Mouse (Mus musculus) midbrain, embryonic 13.5 days (tissue): ENCODE results near the gene Nudcd2. TPM values are rescaled to one million over a fixed set of nuclear protein-coding genes. Genes with fewer than 3 reads are reported as not detected.

ENCODE experiments used
- ATAC-seq: fragments of 200-750 bp; cut with Nextera tagmentation; 2 replicates; pipeline ENCODE4 v1.8.0; 2017; ENCODE audit warnings: mild to moderate bottlenecking, moderate TSS enrichment, moderate library complexity
- H3K27ac ChIP-seq: fragments of 300-500 bp; sonication (generic); 2 replicates; pipeline ENCODE4 v1.5.1; 2015; ENCODE audit warnings: inconsistent platforms, mild to moderate bottlenecking, moderate library complexity
- H3K27me3 ChIP-seq: fragments of 300-500 bp; sonication (generic); 2 replicates; pipeline ENCODE4 v1.6.1; 2015; ENCODE audit warnings: mild to moderate bottlenecking, inconsistent platforms
- H3K36me3 ChIP-seq: fragments of 300-500 bp; sonication (generic); 2 replicates; pipeline ENCODE4 v1.6.1; 2015; ENCODE audit warnings: mild to moderate bottlenecking, inconsistent platforms
- H3K4me1 ChIP-seq: fragments of 300-500 bp; sonication (generic); replicated peaks from 2 replicates; pipeline ENCODE4 v1.6.1; 2015; ENCODE audit warnings: inconsistent platforms
- H3K4me2 ChIP-seq: fragments of 300-500 bp; sonication (generic); replicated peaks from 2 replicates; pipeline ENCODE4 v1.6.1; 2015; ENCODE audit warnings: moderate library complexity, mild to moderate bottlenecking, inconsistent platforms
- H3K4me3 ChIP-seq: fragments of 300-500 bp; sonication (generic); replicated peaks from 2 replicates; pipeline ENCODE4 v1.5.1; 2015; ENCODE audit warnings: mild to moderate bottlenecking, inconsistent platforms
- H3K9ac ChIP-seq: fragments of 300-500 bp; sonication (generic); replicated peaks from 2 replicates; pipeline ENCODE4 v1.6.1; 2015; ENCODE audit warnings: mild to moderate bottlenecking, inconsistent platforms
- H3K9me3 ChIP-seq: fragments of 300-500 bp; sonication (generic); 2 replicates; pipeline ENCODE4 v1.6.1; 2016; ENCODE audit warnings: mild to moderate bottlenecking, inconsistent platforms
- WGBS: fragments of 180-500 bp; shearing (Covaris S2); methylation state at CpG from one replicate; pipeline ENCODE4 v1.1.7; 2015; 5-methylcytosine and 5-hydroxymethylcytosine counted together
- polyA plus RNA-seq: library from polyadenylated mRNA; unstranded; fragments of >200 nt; fragmentation: Nextera tagmentation; extraction: Ambion mirVana; gene quantifications from 2 replicates; pipeline ENCODE4 v1.2.1, GENCODE M21; 2015

Gene Nudcd2
- polyA plus RNA-seq, 1 experiment from 2014 or later, result 90.0 TPM

GRCm38 (mm10) chr11:40759896-40760295 lies 26.4 kb downstream of the Nudcd2 start:
- Histone ChIP-seq H3K27me3 (no peaks in the 10 kb centered on the region), H3K9ac (no peak overlapping the region), H3K27ac (no peak overlapping the region), H3K36me3 (no peaks in the 10 kb centered on the region), H3K4me3 (no peak overlapping the region), H3K4me2 (no peak overlapping the region), H3K9me3 (no peaks in the 10 kb centered on the region), H3K4me1 (no peaks in the 10 kb centered on the region)
- ATAC-seq, result no peak
- WGBS, result 87% methylated on average over 8 of the region's 8 CpGs

DNA sequence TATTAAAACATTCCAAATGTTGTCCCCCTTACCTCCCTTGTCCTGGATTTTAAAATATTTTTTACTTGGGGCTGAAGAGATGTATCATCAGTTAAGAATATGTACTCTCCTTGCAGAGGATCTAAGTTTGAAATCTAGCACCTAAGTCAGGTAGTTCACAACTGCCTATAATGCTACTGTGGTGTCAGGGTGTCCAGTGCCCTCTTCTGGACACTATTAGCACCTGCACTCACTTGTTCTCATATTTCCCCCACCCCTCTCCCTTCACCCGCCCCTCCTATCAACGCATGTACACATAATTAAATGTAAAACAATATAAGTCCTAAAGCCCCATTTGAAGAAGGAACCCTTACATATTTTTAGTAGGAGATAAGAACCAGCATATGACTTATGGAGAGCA lies 29.9 kb downstream of the Nudcd2 start:
- Histone ChIP-seq H3K36me3 (no peaks in the 10 kb centered on the region), H3K9me3 (no peaks in the 10 kb centered on the region), H3K4me3 (no peak overlapping the region), H3K4me1 (no peaks in the 10 kb centered on the region), H3K4me2 (no peak overlapping the region), H3K9ac (no peak overlapping the region), H3K27me3 (no peaks in the 10 kb centered on the region), H3K27ac (no peak overlapping the region)
- no peak for ATAC-seq
- 43% methylated on average over 2 of the region's 2 CpGs for WGBS

DNA sequence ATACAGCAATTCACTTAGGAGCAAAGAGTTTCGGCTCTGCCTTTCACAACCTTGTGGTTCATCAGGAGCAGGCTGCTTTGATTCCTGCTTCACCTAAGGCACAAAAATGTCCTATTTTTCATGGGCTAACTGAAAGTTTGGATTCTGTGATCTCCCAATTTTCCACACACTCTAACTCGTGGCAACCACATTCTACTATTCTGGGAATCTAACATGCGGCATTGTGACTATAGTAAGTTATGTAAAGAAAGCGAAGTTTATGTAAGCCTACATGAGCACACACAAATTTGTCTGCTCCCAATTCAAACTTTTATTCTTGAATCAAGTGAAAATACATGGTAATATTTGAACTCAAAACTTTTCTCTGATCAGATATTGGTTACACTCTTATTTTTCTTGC lies 31.2 kb downstream of the Nudcd2 start:
- no peak overlapping the region for H3K27ac ChIP-seq
- no peaks in the 10 kb centered on the region for H3K27me3 ChIP-seq
- ATAC-seq, result no peak
- no peak overlapping the region for H3K4me3 ChIP-seq
- no peaks in the 10 kb centered on the region for H3K4me1 ChIP-seq
- no peak overlapping the region for H3K9ac ChIP-seq
- WGBS, result 81% methylated on average over 4 of the region's 4 CpGs
- no peaks in the 10 kb centered on the region for H3K36me3 ChIP-seq
- no peaks in the 10 kb centered on the region for H3K9me3 ChIP-seq
- no peak overlapping the region for H3K4me2 ChIP-seq

GRCm38 (mm10) chr11:40775315-40776269 lies 42.1 kb downstream of the Nudcd2 start:
- 54% methylated on average over 12 of the region's 12 CpGs for WGBS

GRCm38 (mm10) chr11:40781857-40782256 lies 48.4 kb downstream of the Nudcd2 start:
- Histone ChIP-seq H3K4me2 (no peak overlapping the region), H3K27ac (no peak overlapping the region), H3K4me3 (no peak overlapping the region), H3K36me3 (no peaks in the 10 kb centered on the region), H3K4me1 (no peaks in the 10 kb centered on the region), H3K9me3 (no peaks in the 10 kb centered on the region), H3K9ac (no peak overlapping the region), H3K27me3 (no peaks in the 10 kb centered on the region)
- WGBS, result 63% methylated on average over 2 of the region's 2 CpGs
- ATAC-seq, result no peak

More at GRCm38 (mm10) chr11:40775315-40776269, 42.1 kb downstream of the Nudcd2 start:
- no peaks in the 10 kb centered on the region for H3K9me3 ChIP-seq
- H3K4me2 ChIP-seq, result no peak overlapping the region
- ATAC-seq, result no peak
- H3K9ac ChIP-seq, result no peak overlapping the region
- no peaks in the 10 kb centered on the region for H3K4me1 ChIP-seq
- H3K27me3 ChIP-seq, result no peaks in the 10 kb centered on the region
- H3K36me3 ChIP-seq, result no peaks in the 10 kb centered on the region
- H3K27ac ChIP-seq, result no peak overlapping the region
- no peak overlapping the region for H3K4me3 ChIP-seq

DNA sequence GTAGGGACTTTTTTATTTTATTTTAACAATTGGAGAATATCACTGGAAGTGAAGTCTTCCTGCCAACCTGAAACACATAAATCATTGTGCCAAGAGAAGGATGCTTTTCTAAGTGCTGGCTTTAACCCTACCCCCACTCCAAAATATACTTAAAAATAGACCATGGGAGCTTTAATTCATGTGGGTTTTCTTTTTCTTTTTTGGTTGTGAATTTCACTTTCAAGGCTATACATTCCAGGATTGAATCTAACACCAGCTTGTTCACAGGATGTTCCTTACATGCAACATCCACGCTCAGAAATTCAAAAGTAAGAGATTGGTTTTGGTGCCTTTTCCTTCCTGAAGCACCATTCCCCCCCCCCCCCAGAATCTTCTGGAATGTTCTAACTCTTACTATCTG lies 49.9 kb downstream of the Nudcd2 start:
- H3K27me3 ChIP-seq, result no peaks in the 10 kb centered on the region
- H3K9me3 ChIP-seq, result no peaks in the 10 kb centered on the region
- 93% methylated on average over 1 of the region's 1 CpGs for WGBS

DNA sequence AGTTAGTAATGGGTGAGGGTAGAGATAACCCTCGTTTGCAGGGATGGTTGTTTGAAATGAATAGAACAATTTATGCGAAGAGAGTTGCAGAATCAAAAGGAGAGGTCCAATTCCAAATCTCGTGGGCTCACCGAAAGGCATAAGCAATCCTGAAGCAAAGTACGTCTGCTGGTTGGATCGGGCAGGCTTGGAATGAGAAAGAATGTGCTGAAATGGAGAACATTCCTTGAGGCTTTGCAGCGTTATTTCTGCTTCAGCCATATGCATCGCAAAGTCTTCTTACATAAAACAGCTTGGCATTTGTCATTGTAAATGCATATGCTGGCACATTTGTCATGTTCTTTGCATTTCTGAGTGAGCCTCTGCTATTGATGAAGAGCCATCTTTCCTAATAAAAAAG lies 50.9 kb downstream of the Nudcd2 start:
- Histone ChIP-seq H3K27me3 (no peaks in the 10 kb centered on the region), H3K9me3 (no peaks in the 10 kb centered on the region), H3K36me3 (no peaks in the 10 kb centered on the region), H3K4me2 (no peak overlapping the region), H3K27ac (no peak overlapping the region), H3K4me3 (no peak overlapping the region), H3K4me1 (no peaks in the 10 kb centered on the region), H3K9ac (no peak overlapping the region)
- 78% methylated on average over 8 of the region's 8 CpGs for WGBS
- no peak for ATAC-seq

More for the DNA sequence above, 49.9 kb downstream of the Nudcd2 start:
- no peaks in the 10 kb centered on the region for H3K36me3 ChIP-seq
- no peak overlapping the region for H3K4me2 ChIP-seq
- no peak overlapping the region for H3K27ac ChIP-seq
- no peak overlapping the region for H3K9ac ChIP-seq
- no peak for ATAC-seq
- H3K4me3 ChIP-seq, result no peak overlapping the region
- H3K4me1 ChIP-seq, result no peaks in the 10 kb centered on the region

DNA sequence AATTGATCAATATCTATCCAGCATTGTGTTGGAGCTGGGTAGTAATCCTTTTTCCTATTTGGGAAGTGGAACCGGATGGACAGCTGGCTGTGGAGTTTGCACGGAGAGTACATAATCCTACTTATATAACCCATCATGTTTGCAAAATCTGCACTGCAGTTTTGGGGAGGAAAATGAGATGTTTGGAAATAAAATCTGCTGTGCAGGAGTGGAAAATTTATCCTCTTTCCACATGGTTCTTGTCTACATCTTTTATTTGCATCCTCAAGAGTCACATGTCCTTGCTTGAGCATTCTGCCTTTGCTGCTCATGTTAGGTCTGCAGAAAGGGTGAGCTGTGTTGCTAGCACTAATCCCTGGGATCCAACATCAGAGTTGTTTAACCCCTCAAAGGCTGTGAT lies 53.4 kb downstream of the Nudcd2 start:
- ATAC-seq, result no peak
- Histone ChIP-seq H3K36me3 (no peaks in the 10 kb centered on the region), H3K27ac (no peak overlapping the region), H3K9me3 (no peaks in the 10 kb centered on the region), H3K9ac (no peak overlapping the region), H3K4me1 (no peaks in the 10 kb centered on the region), H3K4me2 (no peak overlapping the region), H3K4me3 (no peak overlapping the region), H3K27me3 (no peaks in the 10 kb centered on the region)
- 54% methylated on average over 2 of the region's 2 CpGs for WGBS

Other genes with a start within 250 kb of the Nudcd2 start
- 74.0 and 77.5 TPM in 2 replicates for gene Mat2b, start 38.5 kb upstream of the Nudcd2 start, polyA plus RNA-seq
- 19.2 TPM in 2 replicates for gene Hmmr, start 245 bp upstream of the Nudcd2 start, polyA plus RNA-seq
- 34.4 and 34.9 TPM in 2 replicates for gene Ccng1, start 21.6 kb downstream of the Nudcd2 start, polyA plus RNA-seq